27 mouse cellular contexts compared by ENCODE assay signal in the genomic region with DNA sequence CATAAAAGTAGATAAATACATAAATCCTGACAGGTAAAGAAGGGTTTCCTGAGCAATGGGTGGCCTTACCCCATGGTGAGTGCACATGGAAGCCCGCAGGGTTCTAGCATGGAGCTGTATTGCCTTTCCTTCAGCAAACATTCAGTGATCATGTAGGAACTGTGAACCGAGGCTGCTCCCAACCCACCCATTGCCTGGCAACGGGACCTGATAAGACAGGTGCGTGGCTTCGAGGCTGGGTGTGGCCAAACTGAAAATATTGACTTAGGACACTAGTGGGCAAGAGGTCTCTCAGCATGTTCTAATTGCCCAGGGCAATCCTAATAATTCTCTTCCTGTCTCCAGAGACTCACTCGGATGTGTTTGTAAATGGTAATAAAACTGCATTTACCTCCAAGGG. TPM values are rescaled to one million over a fixed set of nuclear protein-coding genes. Genes with fewer than 3 reads are reported as not detected.
DNase-seq lines count a peak whose midpoint lies in the region; ATAC-seq and TF ChIP-seq lines count a peak whose summit lies in the region.
"Had no signal": no experiment of that assay in that cellular context is flagged by ENCODE, and none has a peak within 500 bp of the region (broad histone marks: within the 10 kb centered on the region; RNA-seq: fewer than 3 reads in every experiment).

No protein-coding gene starts in this region.

- H3K4me3 ChIP-seq in midbrain, embryonic 11.5 days (ENCODE audit: low read depth, low read length): no peak overlapping the region
- no peak overlapping the region for H3K4me3 ChIP-seq in midbrain, embryonic 16.5 days (ENCODE audit: low read depth, low read length)
- no peak overlapping the region for H3K4me3 ChIP-seq in intestine, postnatal 0 days (ENCODE audit: low read depth, low read length)
- H3K4me3 ChIP-seq in stomach, embryonic 16.5 days (replicated peaks; ENCODE audit: low read length): no peak overlapping the region
- no peak overlapping the region for H3K4me3 ChIP-seq in heart, adult 2 months
- H3K4me3 ChIP-seq: embryonic facial prominence, embryonic 12.5 days; forebrain, embryonic 12.5 days; heart, embryonic 12.5 days; hindbrain, embryonic 13.5 days had no signal

- H3K9me3 ChIP-seq in midbrain, embryonic 11.5 days (ENCODE audit: control insufficient read depth, low read length): peaks cover 4% of the 10 kb centered on the region; the same call in 1 of the 2 replicates
- no peaks in the 10 kb centered on the region for H3K9me3 ChIP-seq in midbrain, embryonic 16.5 days (replicated peaks; ENCODE audit: control insufficient read depth, low read length, poor library complexity, severe bottlenecking)
- no peaks in the 10 kb centered on the region for H3K9me3 ChIP-seq in intestine, postnatal 0 days (ENCODE audit: control insufficient read depth)
- no peaks in the 10 kb centered on the region for H3K9me3 ChIP-seq in stomach, embryonic 16.5 days (replicated peaks; ENCODE audit: control insufficient read depth, low read length)
- H3K9me3 ChIP-seq: hindbrain, embryonic 13.5 days had no signal

- no peak for ATAC-seq in midbrain, embryonic 11.5 days (ENCODE audit: low FRiP score)
- no peak for ATAC-seq in midbrain, embryonic 16.5 days
- peak; percentile 56 for ATAC-seq in intestine, postnatal 0 days
- peak; percentile 74; the same call in 1 of the 2 replicates for ATAC-seq in stomach, embryonic 16.5 days (ENCODE audit: insufficient read depth, low FRiP score)
- ATAC-seq: activated CD4-positive, CD25-positive, alpha-beta regulatory T cell, adult 4 months; forebrain, embryonic 16.5 days; Patski had no signal

- no peaks in the 10 kb centered on the region for H3K27me3 ChIP-seq in midbrain, embryonic 11.5 days (ENCODE audit: control insufficient read depth, insufficient read depth, low read length)
- peaks cover 6% of the 10 kb centered on the region for H3K27me3 ChIP-seq in midbrain, embryonic 16.5 days (ENCODE audit: control insufficient read depth, insufficient read depth, low read depth, low read length)
- no peaks in the 10 kb centered on the region for H3K27me3 ChIP-seq in intestine, postnatal 0 days (replicated peaks; ENCODE audit: control insufficient read depth, insufficient read depth, low read length)
- no peaks in the 10 kb centered on the region for H3K27me3 ChIP-seq in stomach, embryonic 16.5 days (ENCODE audit: control insufficient read depth, insufficient read depth, low read length)
- no peaks in the 10 kb centered on the region for H3K27me3 ChIP-seq in heart, adult 2 months (ENCODE audit: control insufficient read depth, insufficient read depth, low read length)
- H3K27me3 ChIP-seq: heart, embryonic 12.5 days; Patski had no signal

- H3K27ac ChIP-seq in midbrain, embryonic 11.5 days (ENCODE audit: low read depth, low read length): no peak overlapping the region
- no peak overlapping the region for H3K27ac ChIP-seq in midbrain, embryonic 16.5 days (ENCODE audit: low read length)
- H3K27ac ChIP-seq in intestine, postnatal 0 days (ENCODE audit: low read depth, low read length): no peak overlapping the region
- H3K27ac ChIP-seq in stomach, embryonic 16.5 days (ENCODE audit: low read length): peak overlapping the region; percentile 72; the same call in 1 of the 2 replicates
- H3K27ac ChIP-seq in heart, adult 2 months: no peak overlapping the region
- H3K27ac ChIP-seq: embryonic facial prominence, embryonic 12.5 days; forebrain, embryonic 12.5 days; hindbrain, embryonic 13.5 days had no signal

- no peak overlapping the region for H3K4me2 ChIP-seq in midbrain, embryonic 11.5 days
- no peak overlapping the region for H3K4me2 ChIP-seq in midbrain, embryonic 16.5 days (ENCODE audit: low read length)
- H3K4me2 ChIP-seq in intestine, postnatal 0 days (replicated peaks; ENCODE audit: low read depth): peak overlapping the region; percentile 27
- H3K4me2 ChIP-seq in stomach, embryonic 16.5 days (ENCODE audit: low read depth, low read length): no peak overlapping the region
- H3K4me2 ChIP-seq: embryonic facial prominence, embryonic 12.5 days; forebrain, embryonic 12.5 days; heart, embryonic 12.5 days; hindbrain, embryonic 13.5 days had no signal

- H3K79me2 ChIP-seq in heart, adult 2 months (replicated peaks; ENCODE audit: control insufficient read depth, insufficient read depth, low read length): no peaks in the 10 kb centered on the region

- TF ChIP-seq CTCF in intestine, postnatal 0 days (IDR thresholded peaks at IDR 0.05; ENCODE audit: low read depth): no peak
- no peak for TF ChIP-seq CTCF in heart, adult 2 months (IDR thresholded peaks at IDR 0.05)

- DNase-seq in midbrain, embryonic 11.5 days (ENCODE audit: low spot score, missing footprints): peak; percentile 72
- no peak for DNase-seq in heart, postnatal 25 days (ENCODE audit: low spot score)
- DNase-seq in heart, adult 2 months: no peak
- DNase-seq in kidney, postnatal 36 days: no peak
- DNase-seq: adrenal gland, postnatal 14 days; cerebellum, adult 11-12 months; cerebellum, adult 9-10 months; cerebellum, postnatal 25 days; gastrocnemius, postnatal 10 days had no signal

- H3K9ac ChIP-seq in midbrain, embryonic 11.5 days (ENCODE audit: low read length): no peak overlapping the region
- no peak overlapping the region for H3K9ac ChIP-seq in midbrain, embryonic 16.5 days (ENCODE audit: low read depth, low read length)
- no peak overlapping the region for H3K9ac ChIP-seq in intestine, postnatal 0 days (ENCODE audit: low read depth, low read length)
- H3K9ac ChIP-seq in stomach, embryonic 16.5 days (ENCODE audit: low read length): no peak overlapping the region
- H3K9ac ChIP-seq in heart, adult 2 months (ENCODE audit: low read depth, low read length): no peak overlapping the region
- H3K9ac ChIP-seq: embryonic facial prominence, embryonic 12.5 days; forebrain, embryonic 12.5 days; heart, embryonic 12.5 days; hindbrain, embryonic 13.5 days had no signal

- no peak for TF ChIP-seq EP300 in heart, adult 2 months (IDR thresholded peaks at IDR 0.05; ENCODE audit: insufficient read depth, low read depth, low read length)

- no peak for TF ChIP-seq POLR2A in heart, adult 2 months (IDR thresholded peaks at IDR 0.05; ENCODE audit: insufficient read depth, low read depth, low read length)

- no peaks in the 10 kb centered on the region for H3K4me1 ChIP-seq in midbrain, embryonic 11.5 days (ENCODE audit: control insufficient read depth, insufficient read depth, low read length)
- H3K4me1 ChIP-seq in midbrain, embryonic 16.5 days (ENCODE audit: control insufficient read depth, insufficient read depth, low read length): no peaks in the 10 kb centered on the region
- H3K4me1 ChIP-seq in intestine, postnatal 0 days (replicated peaks; ENCODE audit: control insufficient read depth, insufficient read depth, low read length): 0 out of 2 replicates have a peak, but pooled peaks cover 3% of the 10 kb centered on the region
- no peaks in the 10 kb centered on the region for H3K4me1 ChIP-seq in stomach, embryonic 16.5 days (ENCODE audit: control insufficient read depth, insufficient read depth, low read length)
- H3K4me1 ChIP-seq in heart, adult 2 months (ENCODE audit: control insufficient read depth, insufficient read depth, low read length): no peaks in the 10 kb centered on the region
- H3K4me1 ChIP-seq: embryonic facial prominence, embryonic 12.5 days; forebrain, embryonic 12.5 days; heart, embryonic 12.5 days; hindbrain, embryonic 13.5 days had no signal

- H3K36me3 ChIP-seq in midbrain, embryonic 11.5 days (ENCODE audit: control insufficient read depth, insufficient read depth, low read length): no peaks in the 10 kb centered on the region
- no peaks in the 10 kb centered on the region for H3K36me3 ChIP-seq in midbrain, embryonic 16.5 days (ENCODE audit: control insufficient read depth, insufficient read depth, low read length)
- H3K36me3 ChIP-seq in intestine, postnatal 0 days (ENCODE audit: control insufficient read depth, insufficient read depth): peaks cover 16% of the 10 kb centered on the region; the same call in 1 of the 2 replicates
- H3K36me3 ChIP-seq in stomach, embryonic 16.5 days (ENCODE audit: control insufficient read depth, insufficient read depth, low read length): no peaks in the 10 kb centered on the region
- H3K36me3 ChIP-seq in heart, adult 2 months (ENCODE audit: control insufficient read depth, insufficient read depth, low read length): no peaks in the 10 kb centered on the region
- H3K36me3 ChIP-seq: embryonic facial prominence, embryonic 12.5 days; forebrain, embryonic 12.5 days; hindbrain, embryonic 13.5 days had no signal

- WGBS in midbrain, embryonic 11.5 days: 91% methylated on average over 6 of the region's 6 CpGs
- 91% methylated on average over 6 of the region's 6 CpGs for WGBS in midbrain, embryonic 16.5 days
- 29% methylated on average over 6 of the region's 6 CpGs for WGBS in intestine, postnatal 0 days
- WGBS in stomach, embryonic 16.5 days: 60% methylated on average over 6 of the region's 6 CpGs
- 88% methylated on average over 6 of the region's 6 CpGs for WGBS in heart, adult 2 months

- intact Hi-C loops in heart, postnatal 25 days (cut with DNase I): no loop called here
- intact Hi-C loops in heart, adult 2 months (cut with DNase I): no loop called here

RNA-seq across cellular contexts. Expression of a gene that starts 9.9 kb away (rescaled TPM):
- 9.2 and 10.2 TPM in 2 replicates for polyA plus RNA-seq in midbrain, embryonic 11.5 days (2014; fragmentation: Nextera tagmentation; extraction: Ambion mirVana)
- polyA plus RNA-seq in midbrain, embryonic 16.5 days (2015; fragmentation: Nextera tagmentation; extraction: Ambion mirVana): 2.2 TPM in 2 replicates
- 940 and 1,037 TPM in 2 replicates for polyA plus RNA-seq in intestine, postnatal 0 days (2015; fragmentation: Nextera tagmentation; extraction: Ambion mirVana)
- 1,152 and 1,422 TPM in 2 replicates for polyA plus RNA-seq in stomach, embryonic 16.5 days (2015; fragmentation: Nextera tagmentation; extraction: Ambion mirVana)
- total RNA-seq in heart, postnatal 25 days (2021): 1 to 10 TPM; 2.5 to 2.7 TPM
- total RNA-seq in heart, adult 2 months (2021): 1 to 10 TPM; 1.7 TPM
- 2.3 and 9.8 TPM in 2 replicates for polyA plus RNA-seq in heart, adult 2 months (2012; rRNA removed)
- polyA plus RNA-seq: activated CD4-positive, CD25-positive, alpha-beta regulatory T cell, adult 4 months had no signal

RNA-seq across cellular contexts. Expression of a gene that starts 33.6 kb away (rescaled TPM):
- 5.0 and 5.6 TPM in 2 replicates for polyA plus RNA-seq in midbrain, embryonic 11.5 days (2014; fragmentation: Nextera tagmentation; extraction: Ambion mirVana)
- polyA plus RNA-seq in midbrain, embryonic 16.5 days (2015; fragmentation: Nextera tagmentation; extraction: Ambion mirVana): 3.8 and 5.1 TPM in 2 replicates
- polyA plus RNA-seq in intestine, postnatal 0 days (2015; fragmentation: Nextera tagmentation; extraction: Ambion mirVana): 364 and 368 TPM in 2 replicates
- 550 and 609 TPM in 2 replicates for polyA plus RNA-seq in stomach, embryonic 16.5 days (2015; fragmentation: Nextera tagmentation; extraction: Ambion mirVana)
- total RNA-seq in heart, postnatal 25 days (2021): 1 to 10 TPM; 3.7 to 4.9 TPM
- 1 to 10 TPM; 2.6 to 2.7 TPM for total RNA-seq in heart, adult 2 months (2021)
- polyA plus RNA-seq in heart, adult 2 months (2012; rRNA removed): 2.7 and 6.7 TPM in 2 replicates
- polyA plus RNA-seq: activated CD4-positive, CD25-positive, alpha-beta regulatory T cell, adult 4 months had no signal

RNA-seq across cellular contexts. Expression of a gene that starts 40.3 kb away (rescaled TPM):
- polyA plus RNA-seq in midbrain, embryonic 11.5 days (2014; fragmentation: Nextera tagmentation; extraction: Ambion mirVana): not detected in 2 replicates
- polyA plus RNA-seq in midbrain, embryonic 16.5 days (2015; fragmentation: Nextera tagmentation; extraction: Ambion mirVana): not detected in 2 replicates
- polyA plus RNA-seq in intestine, postnatal 0 days (2015; fragmentation: Nextera tagmentation; extraction: Ambion mirVana): 0.03 and 0.07 TPM in 2 replicates
- 23.6 and 43.1 TPM in 2 replicates for polyA plus RNA-seq in stomach, embryonic 16.5 days (2015; fragmentation: Nextera tagmentation; extraction: Ambion mirVana)
- not detected for total RNA-seq in heart, postnatal 25 days (2021)
- total RNA-seq in heart, adult 2 months (2021): under 1 TPM in 1 of 2 experiments, not detected in 1; 0.08 TPM
- polyA plus RNA-seq in heart, adult 2 months (2012; rRNA removed): not detected in 2 replicates
- total RNA-seq: adrenal gland, adult 18-20 months; adrenal gland, postnatal 14 days; gastrocnemius, postnatal 10 days; gastrocnemius, postnatal 4 days; hematopoietic stem cell, adult 5-6 weeks had no signal
- polyA plus RNA-seq: activated CD4-positive, CD25-positive, alpha-beta regulatory T cell, adult 4 months; C2C12; cortical plate, adult 2 months; embryonic facial prominence, embryonic 12.5 days; forebrain, embryonic 12.5 days; forebrain, embryonic 16.5 days; frontal cortex, adult 2 months; heart, embryonic 12.5 days; heart, embryonic 16.5 days; hindbrain, embryonic 13.5 days had no signal

RNA-seq across cellular contexts. Expression of a gene that starts 54.2 kb away (rescaled TPM):
- 0.18 and 0.25 TPM in 2 replicates for polyA plus RNA-seq in midbrain, embryonic 11.5 days (2014; fragmentation: Nextera tagmentation; extraction: Ambion mirVana)
- 0.25 and 0.51 TPM in 2 replicates for polyA plus RNA-seq in midbrain, embryonic 16.5 days (2015; fragmentation: Nextera tagmentation; extraction: Ambion mirVana)
- 0.21 and 0.27 TPM in 2 replicates for polyA plus RNA-seq in intestine, postnatal 0 days (2015; fragmentation: Nextera tagmentation; extraction: Ambion mirVana)
- polyA plus RNA-seq in stomach, embryonic 16.5 days (2015; fragmentation: Nextera tagmentation; extraction: Ambion mirVana): 1.9 and 2.0 TPM in 2 replicates
- not detected for total RNA-seq in heart, postnatal 25 days (2021)
- total RNA-seq in heart, adult 2 months (2021): under 1 TPM in 1 of 2 experiments, not detected in 1; 0.27 TPM
- 1.5 and 2.3 TPM in 2 replicates for polyA plus RNA-seq in heart, adult 2 months (2012; rRNA removed)
- total RNA-seq: gastrocnemius, postnatal 10 days; heart, adult 8-10 months; hematopoietic stem cell, adult 5-6 weeks had no signal
- polyA plus RNA-seq: activated CD4-positive, CD25-positive, alpha-beta regulatory T cell, adult 4 months; cortical plate, adult 2 months; frontal cortex, adult 2 months had no signal

Comparison
In these comparisons a context has a peak if more than half of its experiments do, and no peak if none do; other contexts are left out.
1. ATAC-seq: peak in intestine, postnatal 0 days (single experiment) and stomach, embryonic 16.5 days (single experiment); none in midbrain, embryonic 11.5 days (single experiment) and midbrain, embryonic 16.5 days (single experiment).
2. RNA of a gene that starts 9.9 kb away (polyA plus RNA-seq): 1,152 to 1,422 TPM in stomach, embryonic 16.5 days and 940 to 1,037 TPM in intestine, postnatal 0 days; 9.2 to 10.2 TPM in midbrain, embryonic 11.5 days, 2.3 to 9.8 TPM in heart, adult 2 months and 2.2 TPM in midbrain, embryonic 16.5 days; every median in the first group is over 10 times any median in the second.
3. RNA of a gene that starts 33.6 kb away (polyA plus RNA-seq): 550 to 609 TPM in stomach, embryonic 16.5 days and 364 to 368 TPM in intestine, postnatal 0 days; 2.7 to 6.7 TPM in heart, adult 2 months, 5.0 to 5.6 TPM in midbrain, embryonic 11.5 days and 3.8 to 5.1 TPM in midbrain, embryonic 16.5 days; every median in the first group is over 10 times any median in the second.
4. RNA of a gene that starts 40.3 kb away (polyA plus RNA-seq): 23.6 to 43.1 TPM in stomach, embryonic 16.5 days; 0.03 to 0.07 TPM in intestine, postnatal 0 days, not detected in midbrain, embryonic 11.5 days, not detected in midbrain, embryonic 16.5 days and not detected in heart, adult 2 months; every median in the first group is over 10 times any median in the second.